8 mouse cellular contexts compared by ENCODE assay signal in genomic region chr5:29196264-29196658, GRCm38 (mm10). TPM values are rescaled to one million over a fixed set of nuclear protein-coding genes. Genes with fewer than 3 reads are reported as not detected.
DNase-seq lines count a peak whose midpoint lies in the region; ATAC-seq and TF ChIP-seq lines count a peak whose summit lies in the region.

No protein-coding gene starts in this region.

- H3K27me3 ChIP-seq in neural tube, embryonic 12.5 days (replicated peaks), result no peaks in the 10 kb centered on the region

- H3K27ac ChIP-seq in left cerebral cortex, adult 2 months, result peak overlapping the region; percentile 87
- no peak overlapping the region for H3K27ac ChIP-seq in embryonic fibroblast, embryonic 13.5 days (ENCODE audit: insufficient read depth, low read length)
- H3K27ac ChIP-seq in neural tube, embryonic 12.5 days, result no peak overlapping the region

- 8% methylated on average over 12 of the region's 12 CpGs for WGBS in neural tube, embryonic 12.5 days

- peak; percentile 54 for ATAC-seq in neural tube, embryonic 12.5 days (ENCODE audit: low FRiP score, low read depth)

- TF ChIP-seq CTCF in left cerebral cortex, adult 2 months (IDR thresholded peaks at IDR 0.05), result no peak
- TF ChIP-seq CTCF in embryonic fibroblast, embryonic 13.5 days (IDR thresholded peaks at IDR 0.05; ENCODE audit: borderline replicate concordance, insufficient read depth, low read length), result no peak

- peak overlapping the region; percentile 70 for H3K4me2 ChIP-seq in neural tube, embryonic 12.5 days (replicated peaks)

- DNase-seq in left cerebral cortex, adult 2 months (ENCODE audit: extremely low spot score in 1 of 2, low spot score in 2 of 2), result no peak
- DNase-seq in left cerebral cortex, adult 11 months (ENCODE audit: low spot score), result no peak
- peak; percentile 5 for DNase-seq in hindlimb bud, embryonic 11.5 days (ENCODE audit: extremely low spot score, low read depth, low spot score)
- DNase-seq in adrenal gland, adult 8-10 months, result no peak
- DNase-seq in Muller cell, postnatal 12 days (ENCODE audit: inconsistent ontology term), result no peak
- no peak for DNase-seq in gastrocnemius, postnatal 14 days

- H3K4me3 ChIP-seq in left cerebral cortex, adult 2 months, result peak overlapping the region; percentile 69
- peak overlapping the region; percentile 76 for H3K4me3 ChIP-seq in embryonic fibroblast, embryonic 13.5 days (ENCODE audit: insufficient read depth, low read length)
- H3K4me3 ChIP-seq in neural tube, embryonic 12.5 days, result peak overlapping the region; percentile 54

- H3K9ac ChIP-seq in neural tube, embryonic 12.5 days, result peak overlapping the region; percentile 81

- no peaks in the 10 kb centered on the region for H3K36me3 ChIP-seq in neural tube, embryonic 12.5 days

- H3K4me1 ChIP-seq in embryonic fibroblast, embryonic 13.5 days (ENCODE audit: control insufficient read depth, insufficient read depth, low read length), result no peaks in the 10 kb centered on the region; the same call in 1 of the 2 replicates
- H3K4me1 ChIP-seq in neural tube, embryonic 12.5 days, result peaks cover 3% of the 10 kb centered on the region; the same call in 1 of the 2 replicates

- TF ChIP-seq POLR2A in embryonic fibroblast, embryonic 13.5 days (IDR thresholded peaks at IDR 0.05; ENCODE audit: low read depth, low read length), result no peak

- intact Hi-C loops in left cerebral cortex, adult 2 months (cut with DNase I), result loop anchor here (2.0 kb wide), 1 partner anchor 731 kb away; no protein-coding TSS in a partner anchor
- intact Hi-C loops in gastrocnemius, postnatal 14 days (cut with DNase I; ENCODE audit: low total_unique reads), result no loop called here

- H3K9me3 ChIP-seq in neural tube, embryonic 12.5 days, result no peaks in the 10 kb centered on the region

RNA-seq across cellular contexts. Expression of gene Rnf32, which starts 0.5 kb away (rescaled TPM):
- 10 to 100 TPM; 13.9 to 16.3 TPM for total RNA-seq in left cerebral cortex, adult 2 months (2021)
- 0.94 and 2.6 TPM in 2 replicates for polyA plus RNA-seq in embryonic fibroblast, embryonic 13.5 days (2011; ENCODE audit: insufficient read length, low read depth, missing spikeins)
- 7.3 and 8.9 TPM in 2 replicates for polyA plus RNA-seq in neural tube, embryonic 12.5 days (2016; fragmentation: Nextera tagmentation; extraction: Ambion mirVana)
- total RNA-seq in adrenal gland, adult 8-10 months (2022), result 10 to 100 TPM in 2 of 4 experiments, 1 to 10 TPM in 2; 4.2 to 13.5 (median 9.5) TPM
- total RNA-seq in gastrocnemius, postnatal 14 days (2021), result under 1 TPM; 0.42 to 0.70 TPM
